Mouse (Mus musculus) CD4-positive, CD25-positive, alpha-beta regulatory T cell, adult 4 months (primary cell): ENCODE measurements around the gene Rhoj. TPM values are rescaled to one million over a fixed set of nuclear protein-coding genes. Genes with fewer than 3 reads are reported as not detected.
"Not testable (repeated sequence)": the region's sequence is repeated elsewhere in the genome, so short reads cannot be mapped to it uniquely, and the experiment has no call there.

ENCODE experiments used
- ATAC-seq: one replicate; pipeline ENCODE4 v1.8.0; 2017
- polyA plus RNA-seq, 2 experiments: library from polyadenylated mRNA; unstranded; fragments of 100-300 nt; shearing (Covaris generic); gene quantifications; one replicate each; pipeline ENCODE4 v1.2.1; 2017

Rhoj gene
- polyA plus RNA-seq = under 1 TPM in 1 of 2 experiments, not detected in 1; 0.17 TPM

GRCm38 (mm10) chr12:75307961-75308951 lies at the start of gene Rhoj:
Gene Rhoj, plus strand, starts transcription at chr12:75308322.
- peak; percentile 61 for ATAC-seq

GRCm38 (mm10) chr12:75271726-75272125 lies 36.4 kb upstream of the Rhoj start:
- no peak for ATAC-seq

- no peak for ATAC-seq
These were observed 32.4 kb upstream of the Rhoj start for GRCm38 (mm10) chr12:75275730-75276129.

- ATAC-seq = no peak
These were observed 30.7 kb upstream of the Rhoj start for GRCm38 (mm10) chr12:75277425-75277824.

- no peak for ATAC-seq
These were observed 27.6 kb upstream of the Rhoj start for GRCm38 (mm10) chr12:75280502-75280901.

GRCm38 (mm10) chr12:75283226-75283625 lies 24.9 kb upstream of the Rhoj start:
- ATAC-seq = peak; percentile 99

GRCm38 (mm10) chr12:75286166-75286565 lies 22.0 kb upstream of the Rhoj start:
- ATAC-seq = no peak

- ATAC-seq = no peak
These were observed 17.6 kb upstream of the Rhoj start for GRCm38 (mm10) chr12:75290524-75290923.

GRCm38 (mm10) chr12:75291556-75291955 lies 16.6 kb upstream of the Rhoj start:
- ATAC-seq = no peak

GRCm38 (mm10) chr12:75292939-75293338 lies 15.2 kb upstream of the Rhoj start:
- ATAC-seq = peak; percentile 58

GRCm38 (mm10) chr12:75299865-75300264 lies 8.3 kb upstream of the Rhoj start:
- ATAC-seq = no peak

GRCm38 (mm10) chr12:75304132-75304531 lies 4.0 kb upstream of the Rhoj start:
- no peak for ATAC-seq

GRCm38 (mm10) chr12:75309756-75310155 lies 1.6 kb downstream of the Rhoj start:
- ATAC-seq = no peak

- ATAC-seq = no peak
These were observed 2.6 kb downstream of the Rhoj start for GRCm38 (mm10) chr12:75310766-75311165.

GRCm38 (mm10) chr12:75311879-75312278 lies 3.8 kb downstream of the Rhoj start:
- no peak for ATAC-seq

- ATAC-seq = no peak
These were observed 5.9 kb downstream of the Rhoj start for GRCm38 (mm10) chr12:75313992-75314391.

GRCm38 (mm10) chr12:75315851-75316250 lies 7.7 kb downstream of the Rhoj start:
- no peak for ATAC-seq

- no peak for ATAC-seq
These were observed 12.4 kb downstream of the Rhoj start for GRCm38 (mm10) chr12:75320441-75320925.

- ATAC-seq = no peak
These were observed 13.1 kb downstream of the Rhoj start for GRCm38 (mm10) chr12:75321189-75321588.

- ATAC-seq = no peak
These were observed 21.1 kb downstream of the Rhoj start for GRCm38 (mm10) chr12:75329188-75329587.

- no peak for ATAC-seq
These were observed 31.8 kb downstream of the Rhoj start for GRCm38 (mm10) chr12:75339894-75340293.

GRCm38 (mm10) chr12:75340331-75340730 lies 32.2 kb downstream of the Rhoj start:
- ATAC-seq = no peak

- no peak for ATAC-seq
These were observed 40.4 kb downstream of the Rhoj start for GRCm38 (mm10) chr12:75348551-75348950.

GRCm38 (mm10) chr12:75349537-75349936 lies 41.4 kb downstream of the Rhoj start:
- ATAC-seq = not testable (repeated sequence)
